Mouse (Mus musculus) hematopoietic stem cell, adult 5-6 weeks (primary cell): Measurements from ENCODE around the gene Sft2d2. TPM values are rescaled to one million over a fixed set of nuclear protein-coding genes. Genes with fewer than 3 reads are reported as not detected.

ENCODE experiments used
- ATAC-seq, 2 experiments: fragments of 125-278 bp in 1 of 2; replicated peaks in 1 of 2; 2 replicates each; pipeline ENCODE4 v1.8.0; 2016 to 2017; ENCODE audit warnings: inconsistent platforms in 2 of 2, mild to moderate bottlenecking in 2 of 2, moderate number of reproducible peaks in 2 of 2, low read depth in 1 of 2, moderate TSS enrichment in 1 of 2; ENCODE audit not compliant: low FRiP score in 2 of 2, poor library complexity in 2 of 2, severe bottlenecking in 2 of 2, insufficient read depth in 1 of 2, low TSS enrichment in 1 of 2
- total RNA-seq: library from RNA; stranded (forward); fragments of 172-1452, 232-1000 nt; gene quantifications from 2 replicates; pipeline ENCODE4 v1.2.3, GENCODE M21; 2017

The Sft2d2 gene
- total RNA-seq, 1 experiment from 2014 or later = 68.5 TPM

GRCm38 (mm10) chr1:165193426-165193825, 812 bp downstream of the Sft2d2 start:
- ATAC-seq = peak in 1 of 2 experiments; percentile 8; a peak in 1 of 4 replicates

DNA sequence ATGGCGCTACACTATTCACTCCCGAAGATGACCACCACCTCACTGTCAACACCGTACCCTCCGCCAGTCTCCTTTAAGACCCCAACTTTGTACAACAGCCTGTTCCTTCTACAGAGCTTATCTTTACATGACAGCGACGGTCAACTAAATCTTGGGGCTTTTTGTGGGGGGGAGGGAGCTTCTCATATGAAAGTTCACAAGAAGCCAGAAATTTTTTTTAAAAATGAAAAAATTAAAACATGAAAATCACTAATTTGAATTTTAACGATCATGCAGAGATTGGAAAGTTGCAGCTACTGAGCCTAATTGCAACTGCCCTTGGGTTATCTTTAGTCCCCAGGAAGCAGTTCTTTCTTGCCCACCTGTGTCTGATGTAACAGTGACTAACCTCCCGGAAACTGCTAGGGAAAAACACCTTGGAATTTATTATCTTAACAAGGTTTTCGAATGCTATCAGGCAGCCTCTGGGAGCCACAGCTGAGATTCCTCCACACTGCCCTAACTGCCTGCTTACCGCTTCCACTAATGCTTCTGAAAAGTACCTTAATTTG, 1.4 kb downstream of the Sft2d2 start:
- ATAC-seq = no peak

DNA sequence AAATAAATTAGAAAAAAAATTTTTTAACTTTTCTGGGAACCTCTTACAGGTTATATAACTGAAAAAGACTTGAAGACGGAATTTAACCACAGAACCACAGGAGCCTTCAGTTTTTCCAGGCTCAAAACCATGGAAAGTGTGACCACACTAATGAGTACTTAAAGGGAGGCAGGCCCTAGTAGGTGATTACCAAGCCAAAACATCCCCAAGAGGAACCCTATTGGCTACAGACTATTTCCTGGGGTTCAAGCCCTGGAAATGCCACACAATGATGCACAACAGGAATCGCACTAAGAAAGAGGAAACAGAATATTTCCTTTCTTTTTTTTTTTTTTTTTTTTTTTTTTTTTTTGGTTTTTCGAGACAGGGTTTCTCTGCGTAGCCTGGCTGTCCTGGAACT, 2.1 kb downstream of the Sft2d2 start:
- peak; percentile 50 to 57 for ATAC-seq

- no peak for ATAC-seq
Observed at GRCm38 (mm10) chr1:165191611-165192010, 2.6 kb downstream of the Sft2d2 start.

DNA sequence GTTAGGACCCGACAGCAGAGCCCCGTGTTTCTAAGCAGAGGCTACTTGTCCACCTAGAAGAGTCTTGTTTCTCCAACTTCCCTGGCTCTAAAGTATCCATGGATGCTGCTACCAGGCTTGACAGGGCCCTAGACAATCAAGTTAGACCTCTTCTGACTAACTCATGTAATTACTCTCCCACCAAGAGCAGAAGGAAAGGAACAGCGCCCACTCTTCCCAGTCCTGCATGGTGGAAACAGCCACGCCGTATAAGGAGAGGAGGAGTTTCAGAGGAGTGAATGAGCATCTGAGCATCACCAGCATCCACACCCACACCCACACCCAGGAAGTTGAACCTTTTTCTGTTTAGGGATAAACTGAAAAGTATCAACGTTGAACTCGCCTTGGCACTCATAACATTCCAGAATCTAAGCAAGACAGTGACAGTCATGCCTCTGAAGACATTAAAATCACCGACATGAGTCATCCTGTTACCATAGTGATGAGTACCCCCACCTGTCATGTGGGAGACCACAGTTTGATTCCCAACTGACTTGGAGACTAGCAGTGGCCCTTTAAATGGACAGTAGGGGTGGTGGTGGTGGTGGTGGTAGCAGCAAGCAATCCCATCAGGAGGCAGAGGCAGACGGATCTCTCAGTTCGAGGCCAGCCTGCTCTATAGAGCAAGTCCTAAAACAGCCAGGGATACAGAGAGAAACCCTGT, 3.5 kb downstream of the Sft2d2 start:
- ATAC-seq = no peak

- ATAC-seq = no peak
Observed at GRCm38 (mm10) chr1:165190068-165190467, 4.2 kb downstream of the Sft2d2 start.

DNA sequence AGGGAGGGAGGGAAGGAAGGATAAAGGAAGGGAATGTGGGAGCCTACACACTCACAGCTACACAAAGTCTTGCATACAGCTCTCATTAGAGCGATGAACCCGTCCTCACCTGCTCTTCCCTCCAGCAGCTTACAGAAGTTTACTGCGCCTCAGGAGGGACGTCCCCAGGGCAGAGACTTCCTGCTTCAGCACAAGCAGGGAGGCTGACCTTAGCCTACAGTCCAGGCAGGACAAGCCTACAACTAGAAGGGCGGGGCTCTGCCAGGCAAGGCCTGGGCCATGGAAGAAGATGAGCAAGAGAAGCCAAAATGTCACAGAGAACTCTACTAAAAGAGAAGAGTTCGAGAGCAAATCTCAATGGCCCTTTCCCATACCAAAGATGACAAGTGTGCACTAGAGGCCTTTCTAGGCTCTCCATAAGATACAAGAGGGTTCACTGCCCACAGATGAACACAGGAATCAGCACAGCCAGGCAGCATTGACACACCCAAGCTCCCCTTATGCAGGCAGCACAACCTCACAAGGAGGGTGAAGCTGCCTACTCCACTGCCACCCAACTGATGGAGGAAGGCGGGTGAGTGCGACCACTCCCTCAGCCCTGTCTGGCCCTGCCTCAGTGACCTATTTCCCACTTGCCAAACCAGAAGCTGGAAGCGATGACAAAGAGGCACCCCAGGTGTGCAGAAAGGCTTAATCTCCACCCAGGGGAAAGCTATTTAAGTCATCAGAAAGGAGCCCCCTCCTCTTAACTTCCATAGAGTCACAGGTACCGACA, 5.2 kb downstream of the Sft2d2 start:
- ATAC-seq = no peak

GRCm38 (mm10) chr1:165187357-165187756, 6.9 kb downstream of the Sft2d2 start:
- no peak for ATAC-seq

DNA sequence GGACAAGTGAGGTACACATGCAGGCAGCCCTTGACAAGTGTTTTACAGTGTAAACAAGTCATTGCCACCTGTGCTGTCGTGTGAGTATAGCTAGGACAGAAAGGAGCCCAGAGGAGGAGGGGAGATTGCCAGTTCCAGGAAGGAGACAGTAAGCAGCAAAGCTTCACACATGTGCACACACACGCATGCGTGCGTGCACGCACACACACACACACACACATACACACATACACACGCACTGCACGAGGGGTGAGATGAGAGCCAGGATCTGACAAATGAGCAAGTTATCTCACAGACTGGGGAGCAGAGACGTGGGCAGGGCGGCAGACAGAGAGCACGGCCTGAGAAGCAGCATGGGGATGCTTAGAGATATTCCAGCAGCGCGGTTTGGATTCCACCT, 7.7 kb downstream of the Sft2d2 start:
- ATAC-seq = no peak

DNA sequence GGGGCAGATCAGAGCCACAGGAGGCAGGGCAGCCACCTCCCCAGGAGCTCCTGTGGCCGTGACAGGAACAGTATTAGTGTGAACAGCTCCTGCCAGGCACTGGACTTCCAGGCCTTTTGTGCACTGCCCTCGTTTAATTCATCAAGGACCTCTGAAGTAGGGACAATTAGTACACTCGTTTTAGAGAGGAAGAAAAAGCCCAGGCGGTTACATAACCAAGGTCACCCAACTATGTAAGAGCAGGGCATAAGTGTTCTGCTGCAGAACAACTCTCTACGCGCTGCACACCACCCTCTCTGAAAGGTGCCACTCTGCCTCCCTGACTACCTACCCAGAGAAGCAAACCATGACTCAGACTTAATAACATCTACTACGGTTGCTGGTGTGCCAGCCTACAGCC, 9.1 kb downstream of the Sft2d2 start:
- no peak for ATAC-seq

- no peak for ATAC-seq
Observed at GRCm38 (mm10) chr1:165184178-165184577, 10.1 kb downstream of the Sft2d2 start.

GRCm38 (mm10) chr1:165183400-165183799, 10.8 kb downstream of the Sft2d2 start:
- no peak for ATAC-seq

GRCm38 (mm10) chr1:165179321-165179720, 14.9 kb downstream of the Sft2d2 start:
- ATAC-seq = no peak

GRCm38 (mm10) chr1:165178075-165178474, 16.2 kb downstream of the Sft2d2 start:
- ATAC-seq = no peak

DNA sequence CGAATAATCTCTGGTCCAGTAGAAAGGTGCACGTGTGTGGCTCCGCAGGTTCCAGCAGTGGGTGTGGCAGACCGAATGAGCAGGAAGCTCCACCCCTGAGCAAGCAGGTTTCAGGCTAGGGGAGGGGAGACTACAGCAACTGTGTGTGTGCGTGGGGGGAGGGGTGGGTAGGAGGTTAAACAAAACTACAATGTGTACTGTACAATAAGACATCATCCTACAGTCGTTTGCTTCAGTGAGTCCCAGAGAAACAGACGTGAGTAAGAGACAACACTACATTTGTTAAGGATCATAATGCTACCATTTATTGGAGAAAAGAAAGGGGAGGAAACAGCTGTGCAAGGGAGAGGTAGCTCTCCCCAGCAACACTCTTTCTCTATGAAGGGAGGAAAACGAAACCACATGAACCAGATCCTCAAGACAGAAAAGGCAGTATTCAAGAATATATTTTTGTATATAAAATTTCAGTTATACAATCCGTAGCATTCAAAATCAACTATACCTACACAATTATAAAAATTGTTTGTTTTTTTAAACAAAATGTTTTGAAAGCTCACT, 20.1 kb downstream of the Sft2d2 start:
- ATAC-seq = no peak

GRCm38 (mm10) chr1:165171277-165171676, 23.0 kb downstream of the Sft2d2 start:
- no peak for ATAC-seq

- peak in 1 of 2 experiments; percentile 17; a peak in 1 of 4 replicates for ATAC-seq
Observed at GRCm38 (mm10) chr1:165170157-165170556, 24.1 kb downstream of the Sft2d2 start.

GRCm38 (mm10) chr1:165169462-165169861, 24.8 kb downstream of the Sft2d2 start:
- no peak for ATAC-seq
